Comparison of ENCODE assay signal across 9 mouse cellular contexts in the genomic region with DNA sequence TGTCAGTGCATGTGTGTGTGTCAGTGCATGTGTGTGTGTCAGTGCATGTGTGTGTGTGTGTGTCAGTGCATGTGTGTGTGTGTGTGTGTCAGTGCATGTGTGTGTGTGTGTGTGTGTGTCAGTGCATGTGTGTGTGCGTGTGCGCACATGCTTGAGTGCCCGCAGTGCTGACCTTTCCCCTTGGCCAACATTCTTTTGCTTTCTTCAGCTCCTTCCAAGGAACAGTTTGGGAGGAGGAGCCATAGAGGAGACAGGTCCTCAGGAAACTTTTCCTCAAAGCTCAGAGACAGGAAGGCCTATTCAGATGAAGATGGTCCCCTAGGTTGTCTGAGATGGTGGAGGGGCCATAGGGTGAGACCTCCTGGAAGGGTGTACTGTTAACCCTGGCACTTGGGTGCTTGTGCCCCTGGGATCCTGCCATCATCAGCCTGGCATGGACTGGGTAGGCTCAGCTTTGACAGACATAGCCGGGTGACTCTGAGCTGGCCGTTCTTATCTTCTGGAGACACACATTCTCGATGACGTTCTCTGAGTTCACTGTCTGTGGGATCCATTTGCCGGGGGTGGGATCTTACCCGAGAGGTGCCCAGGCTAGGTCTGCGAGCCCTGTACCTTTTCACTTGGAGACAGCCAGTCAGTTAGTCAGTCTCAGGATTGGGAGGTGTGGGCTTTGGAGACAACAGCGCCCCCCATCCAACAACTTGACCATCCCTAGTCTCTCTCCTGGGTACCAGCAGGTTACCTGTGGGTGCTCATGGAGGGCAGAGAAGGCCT. TPM values are rescaled to one million over a fixed set of nuclear protein-coding genes. Genes with fewer than 3 reads are reported as not detected.
DNase-seq lines count a peak whose midpoint lies in the region; ATAC-seq and TF ChIP-seq lines count a peak whose summit lies in the region.
"Had no signal": no experiment of that assay in that cellular context is flagged by ENCODE, and none has a peak within 500 bp of the region (broad histone marks: within the 10 kb centered on the region; RNA-seq: fewer than 3 reads in every experiment).

No protein-coding gene starts in this region.

- no peak for TF ChIP-seq CTCF in gastrocnemius, adult 2 months (IDR thresholded peaks at IDR 0.05)
- TF ChIP-seq CTCF in MEL (IDR thresholded peaks at IDR 0.05 in 2 of 3, conservative IDR thresholded peaks at IDR 0.05 in 1 of 3; ENCODE audit: control insufficient read depth in 1 of 3, insufficient read depth in 1 of 3, low read depth in 2 of 3, low read length in 3 of 3, poor library complexity in 1 of 3, severe bottlenecking in 1 of 3), result peak in 2 of 3 experiments; percentile 5 to 23; a peak in 2 of 6 replicates

- 51% methylated on average over 11 of the region's 11 CpGs for WGBS in liver, embryonic 11.5 days

- H3K79me2 ChIP-seq in MEL (ENCODE audit: control insufficient read depth, insufficient read depth, low read length, poor library complexity), result no peaks in the 10 kb centered on the region

- TF ChIP-seq RAD21 in MEL (IDR thresholded peaks at IDR 0.05; ENCODE audit: low read depth, low read length), result no peak

- peak overlapping the region; percentile 43 for H3K4me2 ChIP-seq in liver, embryonic 11.5 days

- TF ChIP-seq EP300 in MEL (IDR thresholded peaks at IDR 0.05; ENCODE audit: low read depth in 1 of 2, low read length in 2 of 2), result peak; percentile 52 to 58

- DNase-seq in gastrocnemius, adult 2 months, result peak; percentile 66
- no peak for DNase-seq in gastrocnemius, adult 18-20 months (ENCODE audit: low spot score)
- peak; percentile 74 for DNase-seq in MEL (ENCODE audit: low read depth, low spot score)
- no peak for DNase-seq in liver, embryonic 11.5 days (ENCODE audit: low spot score)
- DNase-seq in cerebellum, adult 8-10 months, result no peak
- DNase-seq in urinary bladder, postnatal 4 days (ENCODE audit: low spot score in 2 of 2), result no peak
- DNase-seq in right cerebral cortex, adult 18-20 months, result no peak

- peak overlapping the region; percentile 33 for H3K4me3 ChIP-seq in gastrocnemius, adult 2 months
- peak overlapping the region; percentile 8 to 20; a peak in 2 of 4 replicates for H3K4me3 ChIP-seq in MEL (ENCODE audit: control insufficient read depth in 1 of 2, insufficient read depth in 1 of 2, low read depth in 2 of 2, low read length in 2 of 2)
- H3K4me3 ChIP-seq in liver, embryonic 11.5 days (ENCODE audit: low read depth, low read length), result no peak overlapping the region

- no peaks in the 10 kb centered on the region for H3K27me3 ChIP-seq in MEL (ENCODE audit: control insufficient read depth in 1 of 2, insufficient read depth in 2 of 2, low read length in 2 of 2)
- H3K27me3 ChIP-seq in liver, embryonic 11.5 days (replicated peaks; ENCODE audit: control insufficient read depth, insufficient read depth, low read length), result no peaks in the 10 kb centered on the region

- peak; percentile 7 to 23; a peak in 1 of 4 replicates for ATAC-seq in hematopoietic stem cell, adult 5-6 weeks (replicated peaks in 1 of 2; ENCODE audit: insufficient read depth in 1 of 2, low FRiP score in 2 of 2, low TSS enrichment in 1 of 2, low read depth in 1 of 2, poor library complexity in 2 of 2, severe bottlenecking in 2 of 2)
- ATAC-seq in liver, embryonic 11.5 days (replicated peaks; ENCODE audit: low FRiP score), result peak; percentile 88

- no peaks in the 10 kb centered on the region for H3K9me3 ChIP-seq in MEL (replicated peaks; ENCODE audit: insufficient read depth, low read length)
- H3K9me3 ChIP-seq in liver, embryonic 11.5 days (ENCODE audit: control insufficient read depth, low read length), result no peaks in the 10 kb centered on the region

- peak overlapping the region; percentile 63 for H3K9ac ChIP-seq in MEL (ENCODE audit: control insufficient read depth, low read depth, low read length, poor library complexity, severe bottlenecking)
- H3K9ac ChIP-seq in liver, embryonic 11.5 days (ENCODE audit: low read depth, low read length), result peak overlapping the region; percentile 46; the same call in 1 of the 2 replicates

- TF ChIP-seq POLR2A in MEL (IDR thresholded peaks at IDR 0.05; ENCODE audit: control insufficient read depth in 1 of 2, insufficient read depth in 1 of 2, low read depth in 1 of 2, low read length in 2 of 2, poor library complexity in 1 of 2), result no peak

- peaks cover 0 to 30% of the 10 kb centered on the region in 2 experiments; a peak in 2 of 4 replicates for H3K36me3 ChIP-seq in MEL (ENCODE audit: control insufficient read depth in 1 of 2, insufficient read depth in 2 of 2, low read length in 2 of 2)
- H3K36me3 ChIP-seq in liver, embryonic 11.5 days (ENCODE audit: control insufficient read depth, insufficient read depth, low read length), result no peaks in the 10 kb centered on the region

- peak overlapping the region; percentile 94 for H3K27ac ChIP-seq in gastrocnemius, adult 2 months
- H3K27ac ChIP-seq in MEL (ENCODE audit: control insufficient read depth, low read depth, low read length), result peak overlapping the region; percentile 71
- peak overlapping the region; percentile 48; the same call in 1 of the 2 replicates for H3K27ac ChIP-seq in liver, embryonic 11.5 days (ENCODE audit: low read depth, low read length)

- intact Hi-C loops in gastrocnemius, adult 2 months (cut with DNase I), result no loop called here

- peaks cover 14 to 53% of the 10 kb centered on the region in 2 experiments for H3K4me1 ChIP-seq in MEL (ENCODE audit: control insufficient read depth in 1 of 2, insufficient read depth in 2 of 2, low read length in 2 of 2)
- H3K4me1 ChIP-seq in liver, embryonic 11.5 days (replicated peaks; ENCODE audit: control insufficient read depth, insufficient read depth, low read length), result peaks cover 44% of the 10 kb centered on the region

TF ChIP-seq in MEL, 35 proteins besides CTCF, POLR2A, EP300 and RAD21 (continues in another document):
- TF ChIP-seq JUND (IDR thresholded peaks at IDR 0.05; ENCODE audit: low read depth, low read length) (0 out of 2 replicates have a peak, but pooled peaks have one; percentile 28), MEF2A (IDR thresholded peaks at IDR 0.05; ENCODE audit: extremely low read depth, insufficient replicate concordance, low read depth, low read length, poor library complexity, severe bottlenecking) (no peak), MAFK (IDR thresholded peaks at IDR 0.05; ENCODE audit: borderline replicate concordance, low read depth, low read length) (no peak), USF2 (IDR thresholded peaks at IDR 0.05; ENCODE audit: borderline replicate concordance in 1 of 2, insufficient read depth in 1 of 2, low read depth in 1 of 2, low read length in 2 of 2) (no peak), SMC3 (IDR thresholded peaks at IDR 0.05; ENCODE audit: low read depth, low read length) (no peak), SIN3A (IDR thresholded peaks at IDR 0.05; ENCODE audit: low read length) (no peak; the same call in 1 of the 2 replicates), GABPA (IDR thresholded peaks at IDR 0.05; ENCODE audit: low read depth, low read length) (no peak), TAL1 (IDR thresholded peaks at IDR 0.05; ENCODE audit: low read length) (peak; percentile 78), ZNF384 (IDR thresholded peaks at IDR 0.05; ENCODE audit: low read depth, low read length) (no peak), ZKSCAN1 (IDR thresholded peaks at IDR 0.05; ENCODE audit: low read depth, low read length) (no peak), POLR2AphosphoS2 (IDR thresholded peaks at IDR 0.05; ENCODE audit: low read length) (no peak), KAT2A (conservative IDR thresholded peaks at IDR 0.05; ENCODE audit: low read depth, low read length) (no peak), NELFE (IDR thresholded peaks at IDR 0.05; ENCODE audit: low read depth, low read length) (no peak; the same call in 1 of the 2 replicates), ELF1 (IDR thresholded peaks at IDR 0.05; ENCODE audit: low read depth, low read length) (no peak), MXI1 (IDR thresholded peaks at IDR 0.05; ENCODE audit: low read depth, low read length) (0 out of 2 replicates have a peak, but pooled peaks have one; percentile 35), RCOR1 (IDR thresholded peaks at IDR 0.05; ENCODE audit: low read depth, low read length) (no peak), MAZ (IDR thresholded peaks at IDR 0.05; ENCODE audit: low read depth, low read length) (no peak), E2F4 (IDR thresholded peaks at IDR 0.05; ENCODE audit: borderline replicate concordance, low read depth, low read length) (no peak)

RNA-seq across cellular contexts. Expression of a gene that starts 11.5 kb away (rescaled TPM):
- total RNA-seq in gastrocnemius, adult 2 months (2021), result 100 to 1,000 TPM in 1 of 2 experiments, 10 to 100 TPM in 1; 25.7 to 113 TPM
- 1 to 10 TPM; 6.0 to 6.6 TPM for total RNA-seq in gastrocnemius, adult 18-20 months (2021)
- total RNA-seq in MEL (2012; rRNA removed), result 5.1 and 10.0 TPM in 2 replicates
- 10 to 100 TPM in 1 of 2 experiments, not detected in 1; 24.5 TPM for polyA plus RNA-seq in MEL (2012; ENCODE audit: insufficient read depth in 1 of 2, insufficient read length in 2 of 2, low read depth in 1 of 2, low replicate concordance in 2 of 2, missing spikeins in 1 of 2)
- 1.4 and 3.5 TPM in 2 replicates for total RNA-seq in hematopoietic stem cell, adult 5-6 weeks (2017)
- 6.1 and 9.9 TPM in 2 replicates for polyA plus RNA-seq in liver, embryonic 11.5 days (2014; fragmentation: Nextera tagmentation; extraction: Ambion mirVana)

RNA-seq across cellular contexts. Expression of a gene that starts 17.6 kb away (rescaled TPM):
- 10 to 100 TPM; 32.6 to 48.1 TPM for total RNA-seq in gastrocnemius, adult 2 months (2021)
- total RNA-seq in gastrocnemius, adult 18-20 months (2021), result 10 to 100 TPM; 33.6 to 34.8 TPM
- 36.0 and 49.9 TPM in 2 replicates for total RNA-seq in MEL (2012; rRNA removed)
- polyA plus RNA-seq in MEL (2012; ENCODE audit: insufficient read depth in 1 of 2, insufficient read length in 2 of 2, low read depth in 1 of 2, low replicate concordance in 2 of 2, missing spikeins in 1 of 2), result 10 to 100 TPM in 1 of 2 experiments, not detected in 1; 42.3 TPM
- 62.0 and 62.6 TPM in 2 replicates for total RNA-seq in hematopoietic stem cell, adult 5-6 weeks (2017)
- polyA plus RNA-seq in liver, embryonic 11.5 days (2014; fragmentation: Nextera tagmentation; extraction: Ambion mirVana), result 17.1 and 19.2 TPM in 2 replicates

RNA-seq across cellular contexts. Expression of a gene that starts 30.9 kb away (rescaled TPM):
- total RNA-seq in gastrocnemius, adult 2 months (2021), result 10 to 100 TPM; 11.6 to 14.4 TPM
- 10 to 100 TPM; 11.8 to 13.3 TPM for total RNA-seq in gastrocnemius, adult 18-20 months (2021)
- total RNA-seq in MEL (2012; rRNA removed), result 7.5 TPM in 2 replicates
- polyA plus RNA-seq in MEL (2012; ENCODE audit: insufficient read depth in 1 of 2, insufficient read length in 2 of 2, low read depth in 1 of 2, low replicate concordance in 2 of 2, missing spikeins in 1 of 2), result 10 to 100 TPM in 1 of 2 experiments, not detected in 1; 11.8 TPM
- total RNA-seq in hematopoietic stem cell, adult 5-6 weeks (2017), result 11.5 and 37.2 TPM in 2 replicates
- 8.2 and 8.7 TPM in 2 replicates for polyA plus RNA-seq in liver, embryonic 11.5 days (2014; fragmentation: Nextera tagmentation; extraction: Ambion mirVana)

RNA-seq across cellular contexts. Expression of a gene that starts 33.1 kb away (rescaled TPM):
- 10 to 100 TPM; 37.9 to 49.6 TPM for total RNA-seq in gastrocnemius, adult 2 months (2021)
- total RNA-seq in gastrocnemius, adult 18-20 months (2021), result 10 to 100 TPM; 31.8 to 32.2 TPM
- 0.35 and 0.36 TPM in 2 replicates for total RNA-seq in MEL (2012; rRNA removed)
- polyA plus RNA-seq in MEL (2012; ENCODE audit: insufficient read depth in 1 of 2, insufficient read length in 2 of 2, low read depth in 1 of 2, low replicate concordance in 2 of 2, missing spikeins in 1 of 2), result under 1 TPM in 1 of 2 experiments, not detected in 1; 0.35 TPM
- total RNA-seq in hematopoietic stem cell, adult 5-6 weeks (2017), result 0.25 and 0.50 TPM in 2 replicates
- 0.05 and 0.10 TPM in 2 replicates for polyA plus RNA-seq in liver, embryonic 11.5 days (2014; fragmentation: Nextera tagmentation; extraction: Ambion mirVana)
- total RNA-seq: neutrophil, adult 5-6 weeks had no signal

Comparison
In these comparisons a context has a peak if more than half of its experiments do, and no peak if none do; other contexts are left out.
1. DNase-seq: peak in gastrocnemius, adult 2 months (single experiment) and MEL (single experiment); none in gastrocnemius, adult 18-20 months (single experiment), liver, embryonic 11.5 days (single experiment), cerebellum, adult 8-10 months (single experiment), urinary bladder, postnatal 4 days (0 of 2) and right cerebral cortex, adult 18-20 months (single experiment).
2. Peak in every context shown above with its lines, with median percentiles within 50 percentile points of each other: H3K27ac ChIP-seq.